Mouse (Mus musculus) stomach, postnatal 0 days (tissue): ENCODE measurements around the gene Cygb.

Experiments
- CTCF ChIP-seq: IDR thresholded peaks from 2 replicates; pipeline ENCODE4 v1.5.1; 2016; ENCODE audit warnings: antibody characterized with exemption, low read depth, mild to moderate bottlenecking, moderate library complexity
- EP300 ChIP-seq: optimal IDR thresholded peaks from 2 replicates; pipeline ENCODE3; 2016; ENCODE audit warnings: antibody characterized with exemption

DNA sequence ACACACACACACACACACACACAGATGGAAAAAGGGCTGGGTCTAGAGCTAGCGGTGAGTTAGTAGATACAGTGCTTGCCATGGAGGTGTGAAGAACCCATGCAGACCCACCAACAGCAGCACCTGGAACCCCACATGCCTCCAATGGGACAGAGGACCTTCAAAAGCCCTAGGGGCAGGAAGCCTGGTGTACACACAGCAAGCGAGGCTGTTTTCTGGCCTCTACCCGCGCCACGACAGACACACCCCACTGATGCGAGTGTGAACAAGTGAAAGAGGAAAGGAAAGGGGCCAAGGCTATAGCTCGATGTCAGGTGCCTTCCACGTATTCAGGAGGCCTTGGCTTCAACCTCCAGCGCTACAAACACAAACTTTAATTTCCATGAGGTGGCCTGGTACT, 42.2 kb downstream of the Cygb start:
- TF ChIP-seq CTCF: no peak
- no peak for TF ChIP-seq EP300
